Mouse (Mus musculus) cerebellum, adult 2 months (tissue): ENCODE data around the gene Adora2a.

ENCODE experiments used
- CTCF ChIP-seq: fragments of 200-500 bp; IDR thresholded peaks from 2 replicates; pipeline ENCODE4 v1.5.1; 2011; ENCODE audit warnings: low read depth, mild to moderate bottlenecking, control low read depth, low read length, moderate library complexity, borderline replicate concordance; ENCODE audit not compliant: insufficient read depth
- POLR2A ChIP-seq: fragments of 200-500 bp; IDR thresholded peaks from 2 replicates; pipeline ENCODE4 v1.6.1; 2011; ENCODE audit warnings: low read length, control low read depth, borderline replicate concordance; ENCODE audit not compliant: insufficient read depth

DNA sequence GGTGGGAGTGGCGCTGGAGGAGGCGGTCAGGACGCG lies at the start of gene Adora2a:
- TF ChIP-seq POLR2A (no peak), CTCF (no peak)
